Mouse (Mus musculus) E14TG2a.4 (cell line): ENCODE data around the gene Rsph14.

Experiments
- H3K27me3 ChIP-seq: 2 replicates; pipeline ENCODE4 v1.6.1; 2014; ENCODE audit warnings: low read length, control low read depth; ENCODE audit not compliant: insufficient read depth
- H3K36me3 ChIP-seq: 2 replicates; pipeline ENCODE4 v1.6.1; 2014; ENCODE audit warnings: low read length, control low read depth; ENCODE audit not compliant: insufficient read depth
- H3K4me1 ChIP-seq: replicated peaks from 2 replicates; pipeline ENCODE4 v1.6.1; 2014; ENCODE audit warnings: low read depth, low read length, control low read depth
- H3K4me3 ChIP-seq: replicated peaks from 2 replicates; pipeline ENCODE4 v1.5.1; 2014; ENCODE audit warnings: mild to moderate bottlenecking, low read length
- H3K9me3 ChIP-seq: 2 replicates; pipeline ENCODE4 v1.6.1; 2014; ENCODE audit warnings: low read length, control low read depth
- CTCF ChIP-seq: conservative IDR thresholded peaks from 2 replicates; pipeline ENCODE4 v1.5.1; 2014; ENCODE audit warnings: low read length
- NANOG ChIP-seq: IDR thresholded peaks from 2 replicates; pipeline ENCODE4 v1.6.1; 2014; ENCODE audit warnings: borderline replicate concordance, low read length, mixed read lengths
- POU5F1 ChIP-seq: IDR thresholded peaks from 2 replicates; pipeline ENCODE4 v1.6.1; 2014; ENCODE audit warnings: low read length, borderline replicate concordance

The Rsph14 gene

GRCm38 (mm10) chr10:75032395-75032794 lies at the start of gene Rsph14:
Gene Rsph14, minus strand, starts transcription at chr10:75032586.
- peaks cover 22% of the 10 kb centered on the region for H3K4me1 ChIP-seq
- peaks cover 30% of the 10 kb centered on the region for H3K27me3 ChIP-seq
- H3K36me3 ChIP-seq, result no peaks in the 10 kb centered on the region
- TF ChIP-seq CTCF, result no peak
- no peak for TF ChIP-seq POU5F1
- TF ChIP-seq NANOG, result no peak
- no peak within 1 kb of the TSS for H3K4me3 ChIP-seq
- no peaks in the 10 kb centered on the region for H3K9me3 ChIP-seq

DNA sequence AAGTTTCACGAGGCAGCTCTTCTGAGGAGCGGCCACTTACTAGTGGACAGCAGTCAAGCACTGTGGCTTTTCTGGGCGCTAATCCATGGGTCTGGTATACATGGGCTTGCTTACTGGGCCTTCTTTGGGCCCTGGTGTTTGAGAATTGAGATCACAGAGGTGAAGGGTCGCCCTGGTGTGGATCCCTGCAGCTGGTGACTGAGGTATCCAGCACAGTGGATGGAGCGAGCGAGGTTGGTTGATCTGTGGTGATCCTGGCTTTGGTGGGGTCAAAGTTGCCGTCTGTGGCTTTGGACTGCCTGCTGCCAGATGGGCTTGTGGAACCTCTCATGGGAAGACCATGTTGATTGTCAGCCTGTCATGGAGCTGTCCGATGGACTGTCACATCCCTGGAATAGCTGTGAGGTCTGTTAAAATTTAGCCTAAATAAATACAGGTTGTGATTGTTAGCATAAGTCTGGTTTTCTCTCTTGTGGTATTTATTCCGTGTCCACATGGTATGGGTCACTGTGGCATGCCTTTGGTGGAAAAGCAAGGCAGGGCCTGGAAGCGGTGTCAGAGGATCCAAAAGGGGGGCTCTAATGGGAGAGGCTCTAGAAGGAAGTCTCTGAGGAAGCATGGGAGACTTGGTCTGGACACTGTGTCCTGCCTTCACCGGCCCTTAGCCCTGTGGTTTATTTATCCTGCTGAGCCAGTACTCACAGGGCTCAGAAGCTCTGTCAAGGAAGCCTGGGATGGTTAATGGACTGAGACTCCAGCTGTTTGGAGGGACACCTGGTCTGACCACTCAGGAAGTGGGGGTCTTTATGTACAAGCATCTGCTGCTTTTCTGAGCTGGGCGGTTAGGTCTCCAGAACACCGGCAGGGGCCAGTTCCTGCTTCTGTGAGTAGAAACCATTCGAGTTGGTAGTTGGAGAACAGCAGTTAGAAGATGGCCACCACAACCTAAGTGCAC lies 46.1 kb upstream of the Rsph14 start:
- no peak for TF ChIP-seq POU5F1
- TF ChIP-seq CTCF, result no peak
- no peak for TF ChIP-seq NANOG
- H3K4me1 ChIP-seq, result no peaks in the 10 kb centered on the region
- H3K9me3 ChIP-seq, result no peaks in the 10 kb centered on the region
- no peak overlapping the region for H3K4me3 ChIP-seq
- H3K36me3 ChIP-seq, result peaks cover 4% of the 10 kb centered on the region
- no peaks in the 10 kb centered on the region for H3K27me3 ChIP-seq

DNA sequence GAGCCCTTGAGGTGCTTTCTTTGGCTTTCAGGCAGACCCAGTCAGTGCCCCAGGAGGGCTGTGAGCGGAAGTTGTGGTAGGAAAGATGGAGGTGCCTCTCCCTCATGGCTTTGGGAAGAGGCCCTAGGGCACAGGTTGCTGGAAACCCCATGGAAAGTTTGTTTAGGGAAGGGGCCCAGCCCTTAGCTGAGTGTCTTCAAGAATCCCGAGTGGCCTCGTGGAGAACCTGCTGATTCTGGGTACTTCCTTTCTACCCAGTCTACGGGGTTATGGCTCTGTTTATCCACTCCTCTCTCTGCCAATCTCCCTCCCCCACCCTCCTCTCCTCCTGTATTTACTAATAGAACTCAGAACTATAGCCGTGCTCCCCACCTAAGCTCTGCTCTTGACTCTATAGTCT lies 43.3 kb upstream of the Rsph14 start:
- H3K9me3 ChIP-seq, result peaks cover 5% of the 10 kb centered on the region

DNA sequence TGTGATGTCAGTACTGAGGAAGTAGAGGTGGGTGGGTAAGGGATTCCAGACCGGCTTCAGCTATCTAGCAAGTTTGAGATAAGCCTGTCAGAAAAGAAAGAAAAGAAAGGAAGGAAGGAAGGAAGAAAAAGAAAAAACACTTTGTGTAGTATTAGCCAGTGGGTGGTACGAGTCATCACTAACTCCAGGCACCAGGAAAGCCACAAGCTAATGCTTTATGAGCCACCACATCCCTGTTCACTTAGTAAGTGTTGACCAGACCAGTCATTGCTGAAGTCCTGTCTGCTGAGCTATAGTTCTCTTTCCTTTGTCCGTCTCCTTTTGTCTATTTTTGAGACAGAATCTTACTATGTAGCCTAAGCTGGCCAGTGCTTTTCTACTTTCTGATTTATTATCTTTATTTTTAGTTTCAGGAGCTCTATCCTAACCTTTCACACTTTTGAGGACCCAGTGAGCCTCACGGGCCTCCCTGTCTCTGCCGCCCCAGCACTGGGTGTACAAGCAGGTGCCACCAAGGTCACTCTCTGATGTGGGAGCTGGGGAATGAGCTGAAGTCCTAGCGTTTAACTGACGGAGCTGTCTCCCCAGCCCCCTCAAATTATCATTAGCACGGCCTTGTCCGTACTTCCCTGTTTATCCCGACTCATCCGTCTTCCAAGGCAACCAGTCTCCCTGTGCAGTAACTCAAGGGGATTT lies 38.0 kb upstream of the Rsph14 start:
- Histone ChIP-seq H3K4me1 (peaks cover 19% of the 10 kb centered on the region), H3K27me3 (no peaks in the 10 kb centered on the region), H3K36me3 (peaks cover 11% of the 10 kb centered on the region), H3K9me3 (peaks cover 9% of the 10 kb centered on the region), H3K4me3 (no peak overlapping the region)
- TF ChIP-seq CTCF (no peak), NANOG (no peak), POU5F1 (no peak)

More for the DNA sequence above, 43.3 kb upstream of the Rsph14 start:
- Histone ChIP-seq H3K4me1 (no peaks in the 10 kb centered on the region), H3K27me3 (no peaks in the 10 kb centered on the region), H3K36me3 (peaks cover 12% of the 10 kb centered on the region), H3K4me3 (no peak overlapping the region)
- TF ChIP-seq POU5F1, result no peak
- no peak for TF ChIP-seq CTCF
- no peak for TF ChIP-seq NANOG

DNA sequence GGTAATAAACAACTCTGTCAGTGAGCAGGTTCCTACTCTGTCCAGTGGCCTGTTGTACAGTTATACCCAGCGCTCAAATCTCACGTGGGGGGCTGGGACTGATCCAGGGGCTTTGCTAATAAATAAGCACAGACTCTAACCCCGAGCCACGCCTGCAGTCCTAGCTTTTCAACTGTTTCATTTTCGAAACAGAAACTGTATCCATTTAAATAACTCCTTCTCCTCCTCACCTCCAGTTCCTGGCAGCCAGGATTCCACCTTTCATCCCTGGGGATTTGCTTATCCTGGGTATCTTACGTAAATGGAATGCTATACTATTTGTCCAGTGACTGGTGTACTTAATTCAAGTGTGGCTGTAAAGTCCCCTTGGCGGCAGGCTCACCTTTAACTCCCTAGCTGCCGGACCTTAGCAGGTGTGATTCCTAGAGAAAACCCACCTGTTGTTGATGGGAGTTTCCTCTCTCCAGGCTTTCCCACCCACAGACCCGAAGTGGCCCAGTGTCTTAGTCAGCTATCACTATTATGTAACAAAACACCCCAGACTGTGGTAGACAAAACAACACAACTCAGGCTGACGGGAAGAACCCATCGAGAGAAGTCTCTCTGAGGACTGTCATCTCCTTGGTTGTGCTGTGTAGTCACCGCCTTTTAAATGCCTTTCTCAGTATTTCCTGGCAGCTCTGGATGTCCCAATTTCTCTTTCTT lies 36.4 kb upstream of the Rsph14 start:
- Histone ChIP-seq H3K4me3 (no peak overlapping the region), H3K36me3 (peaks cover 12% of the 10 kb centered on the region), H3K9me3 (peaks cover 9% of the 10 kb centered on the region), H3K27me3 (0 out of 2 replicates have a peak, but pooled peaks cover 1% of the 10 kb centered on the region), H3K4me1 (peaks cover 20% of the 10 kb centered on the region)
- TF ChIP-seq CTCF (no peak), NANOG (no peak), POU5F1 (no peak)

- Histone ChIP-seq H3K4me3 (no peak overlapping the region), H3K9me3 (peaks cover 9% of the 10 kb centered on the region), H3K27me3 (peaks cover 8% of the 10 kb centered on the region), H3K36me3 (peaks cover 16% of the 10 kb centered on the region; the same call in 1 of the 2 replicates), H3K4me1 (peaks cover 27% of the 10 kb centered on the region)
- no peak for TF ChIP-seq POU5F1
- no peak for TF ChIP-seq NANOG
- TF ChIP-seq CTCF, result no peak
These were observed 35.7 kb upstream of the Rsph14 start for GRCm38 (mm10) chr10:75068086-75068485.

DNA sequence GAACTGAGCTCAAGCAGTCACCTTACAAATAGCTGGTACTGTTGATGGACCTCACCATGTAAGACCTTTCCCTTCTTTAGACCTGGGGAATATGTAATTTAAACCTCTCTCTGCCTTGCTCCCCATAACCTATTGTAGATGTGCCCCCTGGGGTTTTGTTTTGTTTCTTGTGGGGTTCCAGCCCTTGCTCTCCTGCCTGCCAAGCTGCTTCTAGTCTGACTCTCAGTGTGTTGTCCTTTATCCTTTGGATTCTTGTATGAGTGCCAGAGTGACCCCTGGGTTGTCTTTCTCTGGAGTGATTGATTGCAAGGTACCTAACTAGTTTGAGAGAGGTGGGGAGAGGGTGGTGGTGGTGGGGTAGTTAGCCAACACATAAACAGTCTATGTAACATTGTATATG lies 35.1 kb upstream of the Rsph14 start:
- Histone ChIP-seq H3K4me1 (peaks cover 33% of the 10 kb centered on the region), H3K9me3 (peaks cover 9% of the 10 kb centered on the region), H3K36me3 (peaks cover 16% of the 10 kb centered on the region; the same call in 1 of the 2 replicates), H3K27me3 (peaks cover 13% of the 10 kb centered on the region), H3K4me3 (no peak overlapping the region)
- no peak for TF ChIP-seq CTCF
- TF ChIP-seq POU5F1, result no peak
- no peak for TF ChIP-seq NANOG

- H3K36me3 ChIP-seq, result peaks cover 13% of the 10 kb centered on the region; the same call in 1 of the 2 replicates
- peaks cover 4% of the 10 kb centered on the region; the same call in 1 of the 2 replicates for H3K9me3 ChIP-seq
- peak overlapping the region; percentile 26 for H3K4me3 ChIP-seq
- H3K27me3 ChIP-seq, result peaks cover 28% of the 10 kb centered on the region
- H3K4me1 ChIP-seq, result peaks cover 45% of the 10 kb centered on the region
- no peak for TF ChIP-seq NANOG
- TF ChIP-seq CTCF, result no peak
- TF ChIP-seq POU5F1, result no peak
These were observed 33.3 kb upstream of the Rsph14 start for GRCm38 (mm10) chr10:75065691-75066090.
